Comparison of ENCODE assay signal across 7 mouse cellular contexts in genomic region chr1:151500531-151501361, GRCm38 (mm10). TPM values are rescaled to one million over a fixed set of nuclear protein-coding genes. Genes with fewer than 3 reads are reported as not detected.
A peak's percentile ranks its signal among the peaks of the same experiment; 100 is the strongest.
DNase-seq lines count a peak whose midpoint lies in the region; ATAC-seq lines count a peak whose summit lies in the region.

TSS of gene Rnf2 (minus strand) at chr1:151500955.

- H3K27me3 ChIP-seq in intestine, embryonic 16.5 days (replicated peaks; ENCODE audit: control insufficient read depth, insufficient read depth, low read length), result no peaks in the 10 kb centered on the region
- no peaks in the 10 kb centered on the region for H3K27me3 ChIP-seq in midbrain, embryonic 11.5 days (ENCODE audit: control insufficient read depth, insufficient read depth, low read length)

- peak within 1 kb of the TSS; percentile 64 for H3K4me2 ChIP-seq in intestine, embryonic 16.5 days (ENCODE audit: low read depth, low read length)
- H3K4me2 ChIP-seq in midbrain, embryonic 11.5 days, result peak within 1 kb of the TSS; percentile 58

- peak; percentile 98 for ATAC-seq in intestine, embryonic 16.5 days
- ATAC-seq in midbrain, embryonic 11.5 days (ENCODE audit: low FRiP score), result peak; percentile 97

- peak; percentile 97 for DNase-seq in adrenal gland, adult 2 months
- DNase-seq in embryo, embryonic 11.5 days (ENCODE audit: low read depth, low spot score), result peak; percentile 90
- peak; percentile 91 to 96 for DNase-seq in gastrocnemius, postnatal 4 days (ENCODE audit: low spot score in 2 of 2)
- peak; percentile 88 to 90 for DNase-seq in left cerebral cortex, postnatal 36 days (ENCODE audit: low spot score in 2 of 2)
- peak; percentile 100 for DNase-seq in midbrain, embryonic 11.5 days (ENCODE audit: low spot score, missing footprints)
- peak; percentile 93 for DNase-seq in skeletal muscle tissue, adult 2 months (ENCODE audit: low read depth, low spot score)

- WGBS in intestine, embryonic 16.5 days, result under 1% methylated on average over 65 of the region's 90 CpGs
- under 1% methylated on average over 77 of the region's 90 CpGs for WGBS in midbrain, embryonic 11.5 days

- H3K27ac ChIP-seq in intestine, embryonic 16.5 days (ENCODE audit: low read length), result peak within 1 kb of the TSS; percentile 98
- H3K27ac ChIP-seq in midbrain, embryonic 11.5 days (ENCODE audit: low read depth, low read length), result peak within 1 kb of the TSS; percentile 95

- no peaks in the 10 kb centered on the region for H3K9me3 ChIP-seq in intestine, embryonic 16.5 days (ENCODE audit: control insufficient read depth, low read length)
- H3K9me3 ChIP-seq in midbrain, embryonic 11.5 days (ENCODE audit: control insufficient read depth, low read length), result no peaks in the 10 kb centered on the region

- H3K36me3 ChIP-seq in intestine, embryonic 16.5 days (ENCODE audit: control insufficient read depth, insufficient read depth, low read length), result no peaks in the 10 kb centered on the region
- no peaks in the 10 kb centered on the region for H3K36me3 ChIP-seq in midbrain, embryonic 11.5 days (ENCODE audit: control insufficient read depth, insufficient read depth, low read length)

- peak within 1 kb of the TSS; percentile 99 for H3K9ac ChIP-seq in intestine, embryonic 16.5 days (ENCODE audit: low read depth, low read length)
- H3K9ac ChIP-seq in midbrain, embryonic 11.5 days (ENCODE audit: low read length), result peak within 1 kb of the TSS; percentile 96

- intact Hi-C loops in left cerebral cortex, postnatal 36 days (cut with DNase I), result no loop called here

- peak within 1 kb of the TSS; percentile 91 for H3K4me3 ChIP-seq in intestine, embryonic 16.5 days (ENCODE audit: low read length)
- peak within 1 kb of the TSS; percentile 80 for H3K4me3 ChIP-seq in midbrain, embryonic 11.5 days (ENCODE audit: low read depth, low read length)

- H3K4me1 ChIP-seq in intestine, embryonic 16.5 days (ENCODE audit: control insufficient read depth, insufficient read depth, low read length), result peaks cover 8% of the 10 kb centered on the region
- peaks cover 3% of the 10 kb centered on the region; the same call in 1 of the 2 replicates for H3K4me1 ChIP-seq in midbrain, embryonic 11.5 days (ENCODE audit: control insufficient read depth, insufficient read depth, low read length)

RNA-seq across cellular contexts. Expression of gene Rnf2, which starts in this region (rescaled TPM):
- 10 to 100 TPM; 38.6 to 82.3 TPM for total RNA-seq in adrenal gland, adult 2 months (2021)
- polyA plus RNA-seq in adrenal gland, adult 2 months (2012; rRNA removed), result 3.4 and 3.9 TPM in 2 replicates
- total RNA-seq in gastrocnemius, postnatal 4 days (2021), result 10 to 100 TPM; 31.8 to 37.4 TPM
- polyA plus RNA-seq in intestine, embryonic 16.5 days (2015; fragmentation: Nextera tagmentation; extraction: Ambion mirVana), result 56.3 and 59.2 TPM in 2 replicates
- total RNA-seq in left cerebral cortex, postnatal 36 days (2021), result 10 to 100 TPM; 29.5 to 34.9 TPM
- polyA plus RNA-seq in midbrain, embryonic 11.5 days (2014; fragmentation: Nextera tagmentation; extraction: Ambion mirVana), result 149 and 161 TPM in 2 replicates

Comparison
In these comparisons a context has a peak if more than half of its experiments do, and no peak if none do; other contexts are left out.
1. Peak in every context shown above with its lines: DNase-seq, ATAC-seq, H3K4me3 ChIP-seq and H3K27ac ChIP-seq.
2. RNA of gene Rnf2 (polyA plus RNA-seq): 149 to 161 TPM in midbrain, embryonic 11.5 days and 56.3 to 59.2 TPM in intestine, embryonic 16.5 days; 3.4 to 3.9 TPM in adrenal gland, adult 2 months; every median in the first group is over 10 times any median in the second.